8 mouse cellular contexts compared by ENCODE assay signal in genomic region chr5:124540905-124541601, GRCm38 (mm10). TPM values are rescaled to one million over a fixed set of nuclear protein-coding genes. Genes with fewer than 3 reads are reported as not detected.
A peak's percentile ranks its signal among the peaks of the same experiment; 100 is the strongest.
DNase-seq lines count a peak whose midpoint lies in the region; ATAC-seq and TF ChIP-seq lines count a peak whose summit lies in the region.

No protein-coding gene starts in this region.

- no peak for TF ChIP-seq EP300 in liver, embryonic 14.5 days (IDR thresholded peaks at IDR 0.05; ENCODE audit: low read depth)

- no peak for TF ChIP-seq CTCF in liver, embryonic 14.5 days (IDR thresholded peaks at IDR 0.05; ENCODE audit: low read depth)

- H3K4me1 ChIP-seq in intestine, embryonic 14.5 days (replicated peaks; ENCODE audit: control insufficient read depth, insufficient read depth, low read length), result peaks cover 15% of the 10 kb centered on the region; the same call in 1 of the 2 replicates
- peaks cover 9 to 11% of the 10 kb centered on the region in 2 experiments for H3K4me1 ChIP-seq in liver, embryonic 14.5 days (replicated peaks; ENCODE audit: control insufficient read depth in 2 of 2, insufficient read depth in 2 of 2, low read length in 1 of 2)
- peaks cover 12% of the 10 kb centered on the region for H3K4me1 ChIP-seq in stomach, embryonic 14.5 days (ENCODE audit: control insufficient read depth, insufficient read depth, low read length)

- H3K27me3 ChIP-seq in intestine, embryonic 14.5 days (replicated peaks; ENCODE audit: control insufficient read depth, insufficient read depth, low read length), result no peaks in the 10 kb centered on the region
- H3K27me3 ChIP-seq in liver, embryonic 14.5 days (ENCODE audit: control insufficient read depth, insufficient read depth, low read length), result no peaks in the 10 kb centered on the region
- no peaks in the 10 kb centered on the region for H3K27me3 ChIP-seq in stomach, embryonic 14.5 days (ENCODE audit: control insufficient read depth, insufficient read depth, low read length)

- ATAC-seq in intestine, embryonic 14.5 days (replicated peaks; ENCODE audit: low FRiP score, low TSS enrichment, low read depth), result peak; percentile 65
- ATAC-seq in liver, embryonic 14.5 days (ENCODE audit: insufficient read depth), result peak; percentile 85
- peak; percentile 76 for ATAC-seq in stomach, embryonic 14.5 days (ENCODE audit: insufficient number of reproducible peaks, insufficient read depth, low FRiP score, low read depth)

- DNase-seq in layer of hippocampus, postnatal 25 days (ENCODE audit: extremely low spot score in 1 of 2, low spot score in 1 of 2), result peak; percentile 36 to 40
- DNase-seq in layer of hippocampus, adult 11-12 months (ENCODE audit: low spot score), result no peak
- DNase-seq in cerebellum, postnatal 14 days, result peak; percentile 57 to 64
- peak; percentile 66 to 76 for DNase-seq in gastrocnemius, postnatal 36 days
- DNase-seq in intestine, embryonic 14.5 days (ENCODE audit: low spot score), result peak; percentile 80
- DNase-seq in liver, embryonic 14.5 days (ENCODE audit: low read depth in 3 of 3, low spot score in 3 of 3), result peak in 2 of 3 experiments; percentile 47 to 49
- DNase-seq in naive thymus-derived CD4-positive, alpha-beta T cell, adult 2 months (ENCODE audit: low read depth), result peak; percentile 74

- peaks cover 35% of the 10 kb centered on the region for H3K36me3 ChIP-seq in intestine, embryonic 14.5 days (ENCODE audit: control insufficient read depth, insufficient read depth, low read length)
- H3K36me3 ChIP-seq in liver, embryonic 14.5 days (replicated peaks; ENCODE audit: control insufficient read depth, insufficient read depth, low read depth), result peaks cover 32% of the 10 kb centered on the region
- H3K36me3 ChIP-seq in stomach, embryonic 14.5 days (ENCODE audit: control insufficient read depth, insufficient read depth, low read length), result peaks cover 29% of the 10 kb centered on the region

- peak overlapping the region; percentile 92 for H3K9ac ChIP-seq in intestine, embryonic 14.5 days (ENCODE audit: low read length)
- peak overlapping the region; percentile 96 for H3K9ac ChIP-seq in liver, embryonic 14.5 days (replicated peaks)
- H3K9ac ChIP-seq in stomach, embryonic 14.5 days (replicated peaks; ENCODE audit: low read depth, low read length), result peak overlapping the region; percentile 92

- under 1% methylated on average over 76 of the region's 89 CpGs for WGBS in intestine, embryonic 14.5 days
- under 1% methylated on average over 72 of the region's 89 CpGs for WGBS in liver, embryonic 14.5 days (ENCODE audit: insufficient replicate concordance)
- WGBS in stomach, embryonic 14.5 days, result under 1% methylated on average over 79 of the region's 89 CpGs

- peak overlapping the region; percentile 83 for H3K27ac ChIP-seq in intestine, embryonic 14.5 days (ENCODE audit: low read depth)
- peak overlapping the region; percentile 62 for H3K27ac ChIP-seq in liver, embryonic 14.5 days
- peak overlapping the region; percentile 84 for H3K27ac ChIP-seq in stomach, embryonic 14.5 days (ENCODE audit: low read length)

- H3K4me3 ChIP-seq in intestine, embryonic 14.5 days (ENCODE audit: low read depth, low read length), result peak overlapping the region; percentile 95
- peak overlapping the region; percentile 98 to 99 for H3K4me3 ChIP-seq in liver, embryonic 14.5 days (ENCODE audit: insufficient read depth in 1 of 2, low read depth in 2 of 2, low read length in 2 of 2)
- peak overlapping the region; percentile 95 for H3K4me3 ChIP-seq in stomach, embryonic 14.5 days (ENCODE audit: low read depth, low read length)

- intact Hi-C loops in gastrocnemius, postnatal 36 days (cut with DNase I), result loop anchor here (5.0 kb wide), 1 partner anchor 189 kb away; no protein-coding TSS in a partner anchor

- H3K4me2 ChIP-seq in intestine, embryonic 14.5 days (ENCODE audit: low read length), result peak overlapping the region; percentile 73
- H3K4me2 ChIP-seq in liver, embryonic 14.5 days (ENCODE audit: low read depth), result peak overlapping the region; percentile 88
- H3K4me2 ChIP-seq in stomach, embryonic 14.5 days (replicated peaks; ENCODE audit: low read depth, low read length), result peak overlapping the region; percentile 74

- H3K9me3 ChIP-seq in intestine, embryonic 14.5 days (ENCODE audit: control insufficient read depth, low read length), result no peaks in the 10 kb centered on the region
- no peaks in the 10 kb centered on the region for H3K9me3 ChIP-seq in liver, embryonic 14.5 days (ENCODE audit: control insufficient read depth, low read length)
- H3K9me3 ChIP-seq in stomach, embryonic 14.5 days (ENCODE audit: control insufficient read depth, low read depth, low read length), result no peaks in the 10 kb centered on the region

RNA-seq across cellular contexts. Expression of gene Tmed2, which starts 0.6 kb away (rescaled TPM):
- total RNA-seq in layer of hippocampus, postnatal 25 days (2021), result 100 to 1,000 TPM in 1 of 2 experiments, 10 to 100 TPM in 1; 90.0 to 104 TPM
- 100 to 1,000 TPM; 133 to 145 TPM for total RNA-seq in gastrocnemius, postnatal 36 days (2021)
- 530 and 550 TPM in 2 replicates for polyA plus RNA-seq in intestine, embryonic 14.5 days (2014; fragmentation: Nextera tagmentation; extraction: Ambion mirVana)
- 76.9 and 99.9 TPM in 2 replicates for polyA plus RNA-seq in liver, embryonic 14.5 days (2012; rRNA removed)
- polyA plus RNA-seq in liver, embryonic 14.5 days (2014; fragmentation: Nextera tagmentation; extraction: Ambion mirVana), result 321 and 328 TPM in 2 replicates
- 519 and 589 TPM in 2 replicates for polyA plus RNA-seq in stomach, embryonic 14.5 days (2014; fragmentation: Nextera tagmentation; extraction: Ambion mirVana)

RNA-seq across cellular contexts. Expression of gene Rilpl1, which starts 9.9 kb away (rescaled TPM):
- total RNA-seq in layer of hippocampus, postnatal 25 days (2021), result 10 to 100 TPM; 57.4 to 62.4 TPM
- 100 to 1,000 TPM; 197 to 200 TPM for total RNA-seq in gastrocnemius, postnatal 36 days (2021)
- 14.9 and 16.6 TPM in 2 replicates for polyA plus RNA-seq in intestine, embryonic 14.5 days (2014; fragmentation: Nextera tagmentation; extraction: Ambion mirVana)
- polyA plus RNA-seq in liver, embryonic 14.5 days (2012; rRNA removed), result 0.71 and 0.98 TPM in 2 replicates
- 1.4 and 2.1 TPM in 2 replicates for polyA plus RNA-seq in liver, embryonic 14.5 days (2014; fragmentation: Nextera tagmentation; extraction: Ambion mirVana)
- 14.9 and 16.8 TPM in 2 replicates for polyA plus RNA-seq in stomach, embryonic 14.5 days (2014; fragmentation: Nextera tagmentation; extraction: Ambion mirVana)

RNA-seq across cellular contexts. Expression of gene Ddx55, which starts 11.6 kb away (rescaled TPM):
- total RNA-seq in layer of hippocampus, postnatal 25 days (2021), result 10 to 100 TPM; 23.7 to 31.3 TPM
- total RNA-seq in gastrocnemius, postnatal 36 days (2021), result 1 to 10 TPM; 3.1 to 3.6 TPM
- polyA plus RNA-seq in intestine, embryonic 14.5 days (2014; fragmentation: Nextera tagmentation; extraction: Ambion mirVana), result 15.2 and 16.1 TPM in 2 replicates
- polyA plus RNA-seq in liver, embryonic 14.5 days (2012; rRNA removed), result 5.2 and 7.1 TPM in 2 replicates
- 4.7 and 5.4 TPM in 2 replicates for polyA plus RNA-seq in liver, embryonic 14.5 days (2014; fragmentation: Nextera tagmentation; extraction: Ambion mirVana)
- polyA plus RNA-seq in stomach, embryonic 14.5 days (2014; fragmentation: Nextera tagmentation; extraction: Ambion mirVana), result 15.3 and 16.4 TPM in 2 replicates

RNA-seq across cellular contexts. Expression of gene Eif2b1, which starts 37.9 kb away (rescaled TPM):
- 10 to 100 TPM; 32.6 to 49.0 TPM for total RNA-seq in layer of hippocampus, postnatal 25 days (2021)
- 10 to 100 TPM; 40.2 to 44.4 TPM for total RNA-seq in gastrocnemius, postnatal 36 days (2021)
- polyA plus RNA-seq in intestine, embryonic 14.5 days (2014; fragmentation: Nextera tagmentation; extraction: Ambion mirVana), result 99.2 and 99.6 TPM in 2 replicates
- 19.7 and 25.7 TPM in 2 replicates for polyA plus RNA-seq in liver, embryonic 14.5 days (2012; rRNA removed)
- polyA plus RNA-seq in liver, embryonic 14.5 days (2014; fragmentation: Nextera tagmentation; extraction: Ambion mirVana), result 50.5 and 52.2 TPM in 2 replicates
- 71.2 and 78.7 TPM in 2 replicates for polyA plus RNA-seq in stomach, embryonic 14.5 days (2014; fragmentation: Nextera tagmentation; extraction: Ambion mirVana)

RNA-seq across cellular contexts. Expression of gene Gtf2h3, which starts 37.9 kb away (rescaled TPM):
- total RNA-seq in layer of hippocampus, postnatal 25 days (2021), result 10 to 100 TPM; 29.5 to 32.8 TPM
- 10 to 100 TPM; 12.5 to 13.5 TPM for total RNA-seq in gastrocnemius, postnatal 36 days (2021)
- 75.5 and 84.2 TPM in 2 replicates for polyA plus RNA-seq in intestine, embryonic 14.5 days (2014; fragmentation: Nextera tagmentation; extraction: Ambion mirVana)
- polyA plus RNA-seq in liver, embryonic 14.5 days (2012; rRNA removed), result 11.5 and 20.8 TPM in 2 replicates
- polyA plus RNA-seq in liver, embryonic 14.5 days (2014; fragmentation: Nextera tagmentation; extraction: Ambion mirVana), result 21.8 and 24.4 TPM in 2 replicates
- polyA plus RNA-seq in stomach, embryonic 14.5 days (2014; fragmentation: Nextera tagmentation; extraction: Ambion mirVana), result 72.4 and 73.6 TPM in 2 replicates
